Mouse (Mus musculus) liver, adult 2 months (tissue): Measurements from ENCODE around the gene Gnl2.

ENCODE experiments used
- CTCF ChIP-seq: fragments of 200-500 bp; IDR thresholded peaks from 2 replicates; pipeline ENCODE4 v1.5.1; 2011; ENCODE audit warnings: low read depth, low read length, control low read depth
- POLR2A ChIP-seq: fragments of 200-500 bp; IDR thresholded peaks from 2 replicates; pipeline ENCODE4 v1.6.1; 2011; ENCODE audit warnings: low read length, control low read depth; ENCODE audit not compliant: insufficient read depth; ENCODE audit errors: extremely low read depth

DNA sequence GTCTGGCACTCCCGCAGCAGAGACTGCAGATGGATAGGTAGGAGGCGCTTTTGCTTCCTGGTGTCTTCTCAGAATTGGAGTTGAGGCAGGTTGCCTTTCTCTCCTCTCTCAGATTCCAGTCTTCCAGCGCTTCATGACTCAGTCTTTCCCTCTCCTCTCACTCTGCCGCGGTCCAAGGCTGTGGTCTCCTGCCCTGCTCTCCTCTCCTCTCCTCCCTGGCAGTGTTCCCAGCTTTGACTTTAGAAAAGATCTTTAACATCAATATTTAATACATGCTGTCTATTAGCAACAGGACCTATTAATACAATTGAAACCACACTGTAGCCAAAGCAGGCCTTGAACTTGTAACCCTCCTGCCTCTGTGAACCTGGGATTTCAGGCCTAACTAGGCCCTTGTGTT lies 79.7 kb downstream of the Gnl2 start:
- no peak for TF ChIP-seq CTCF
- no peak for TF ChIP-seq POLR2A
